Mouse (Mus musculus) C2C12 (cell line): ENCODE measurements around the gene Hadhb. TPM values are rescaled to one million over a fixed set of nuclear protein-coding genes. Genes with fewer than 3 reads are reported as not detected.

Source experiments
- H3K27me3 ChIP-seq: one replicate; pipeline ENCODE4 v1.6.1; 2011; ENCODE audit not compliant: control insufficient read depth, insufficient read depth, insufficient read length
- H3K36me3 ChIP-seq: one replicate; pipeline ENCODE4 v1.6.1; 2011; ENCODE audit not compliant: control insufficient read depth, insufficient read depth
- H3K4me3 ChIP-seq: one replicate; pipeline ENCODE4 v1.5.1; 2011; ENCODE audit warnings: mild to moderate bottlenecking, control low read depth; ENCODE audit not compliant: poor library complexity, insufficient read depth, severe bottlenecking
- H3K79me2 ChIP-seq: one replicate; pipeline ENCODE4 v1.6.1; 2011; ENCODE audit not compliant: control insufficient read depth, insufficient read depth
- H3K79me3 ChIP-seq: one replicate; pipeline ENCODE4 v1.6.1; 2011; ENCODE audit warnings: low read depth, control low read depth
- H3ac ChIP-seq: one replicate; pipeline ENCODE3; 2011; ENCODE audit warnings: low read depth; ENCODE audit not compliant: control insufficient read depth, insufficient read length
- CEBPB ChIP-seq: IDR thresholded peaks from one replicate; pipeline ENCODE4 v1.6.1; 2011; ENCODE audit warnings: low read depth, mild to moderate bottlenecking, control low read depth, moderate library complexity
- CTCF ChIP-seq: IDR thresholded peaks from one replicate; pipeline ENCODE4 v1.5.1; 2011; ENCODE audit not compliant: control insufficient read depth, insufficient read depth, insufficient read length
- FOSL1 ChIP-seq: IDR thresholded peaks from one replicate; pipeline ENCODE4 v1.8.0; 2011; ENCODE audit warnings: mild to moderate bottlenecking, low read length; ENCODE audit not compliant: poor library complexity, insufficient read depth, severe bottlenecking
- MAX ChIP-seq: IDR thresholded peaks from one replicate; pipeline ENCODE4 v1.6.1; 2011; ENCODE audit warnings: mild to moderate bottlenecking, control low read depth
- MYOD1 ChIP-seq: IDR thresholded peaks from one replicate; pipeline ENCODE4 v1.6.1; 2011; ENCODE audit warnings: low read depth; ENCODE audit not compliant: control insufficient read depth, insufficient read length
- MYOG ChIP-seq: IDR thresholded peaks from one replicate; pipeline ENCODE4 v1.6.1; 2011; ENCODE audit not compliant: control insufficient read depth, insufficient read length; ENCODE audit errors: extremely low read depth
- USF1 ChIP-seq: IDR thresholded peaks from one replicate; pipeline ENCODE4 v1.6.1; 2011; ENCODE audit warnings: low read depth, mild to moderate bottlenecking, control low read depth, moderate library complexity
- polyA plus RNA-seq: library from polyadenylated mRNA; unstranded; fragments of >200 nt; fragmentation: generic; extraction: Trizol; gene quantifications from one replicate; pipeline ENCODE4 v1.2.1, GENCODE M21; 2012; ENCODE audit warnings: missing spikeins

Hadhb gene
- polyA plus RNA-seq, 1 experiment: 43.2 TPM

GRCm38 (mm10) chr5:30113881-30114760 is 40.9 kb upstream of the Hadhb start:
- Histone ChIP-seq H3K36me3 (peaks cover 4% of the 10 kb centered on the region), H3K27me3 (peaks cover 8% of the 10 kb centered on the region), H3K79me3 (no peaks in the 10 kb centered on the region), H3K4me3 (no peak overlapping the region), H3ac (no peak overlapping the region), H3K79me2 (no peaks in the 10 kb centered on the region)
- TF ChIP-seq CTCF (peak; percentile 65), MYOD1 (no peak), FOSL1 (no peak), CEBPB (no peak)

- no peaks in the 10 kb centered on the region for H3K79me3 ChIP-seq
- no peaks in the 10 kb centered on the region for H3K79me2 ChIP-seq
- TF ChIP-seq USF1: no peak
- TF ChIP-seq CEBPB: no peak
- no peak for TF ChIP-seq FOSL1
- no peak for TF ChIP-seq MYOD1
- no peak for TF ChIP-seq MAX
- no peak for TF ChIP-seq MYOG
- H3K4me3 ChIP-seq: no peak overlapping the region
- no peak overlapping the region for H3ac ChIP-seq
- H3K27me3 ChIP-seq: peaks cover 5% of the 10 kb centered on the region
- H3K36me3 ChIP-seq: peaks cover 11% of the 10 kb centered on the region
Observed at GRCm38 (mm10) chr5:30114761-30115140, 40.3 kb upstream of the Hadhb start.

GRCm38 (mm10) chr5:30115718-30116117 is 39.3 kb upstream of the Hadhb start:
- TF ChIP-seq FOSL1 (no peak), CTCF (no peak), CEBPB (no peak), USF1 (no peak), MYOG (no peak), MAX (no peak), MYOD1 (no peak)
- Histone ChIP-seq H3K79me3 (no peaks in the 10 kb centered on the region), H3K4me3 (no peak overlapping the region), H3K36me3 (peaks cover 15% of the 10 kb centered on the region), H3ac (no peak overlapping the region), H3K27me3 (peaks cover 5% of the 10 kb centered on the region), H3K79me2 (no peaks in the 10 kb centered on the region)

- Histone ChIP-seq H3K4me3 (no peak overlapping the region), H3K79me2 (no peaks in the 10 kb centered on the region), H3ac (no peak overlapping the region), H3K36me3 (peaks cover 27% of the 10 kb centered on the region), H3K27me3 (peaks cover 5% of the 10 kb centered on the region), H3K79me3 (no peaks in the 10 kb centered on the region)
- TF ChIP-seq MAX: no peak
- no peak for TF ChIP-seq FOSL1
- no peak for TF ChIP-seq MYOD1
- TF ChIP-seq CTCF: no peak
- no peak for TF ChIP-seq MYOG
- TF ChIP-seq USF1: no peak
- TF ChIP-seq CEBPB: no peak
Observed at GRCm38 (mm10) chr5:30118018-30118417, 37.0 kb upstream of the Hadhb start.

- no peak for TF ChIP-seq FOSL1
- no peak for TF ChIP-seq CTCF
- TF ChIP-seq MYOD1: no peak
- no peak for TF ChIP-seq USF1
- no peak for TF ChIP-seq MAX
- Histone ChIP-seq H3K79me2 (no peaks in the 10 kb centered on the region), H3K27me3 (peaks cover 2% of the 10 kb centered on the region), H3K4me3 (no peak overlapping the region), H3K79me3 (no peaks in the 10 kb centered on the region), H3K36me3 (peaks cover 38% of the 10 kb centered on the region), H3ac (no peak overlapping the region)
Observed at GRCm38 (mm10) chr5:30119163-30119562, 35.9 kb upstream of the Hadhb start.

- H3K4me3 ChIP-seq: no peak overlapping the region
- H3K27me3 ChIP-seq: no peaks in the 10 kb centered on the region
- H3ac ChIP-seq: no peak overlapping the region
- no peaks in the 10 kb centered on the region for H3K79me2 ChIP-seq
- peaks cover 47% of the 10 kb centered on the region for H3K36me3 ChIP-seq
- H3K79me3 ChIP-seq: no peaks in the 10 kb centered on the region
- TF ChIP-seq MYOG (no peak), MYOD1 (no peak), CEBPB (no peak), CTCF (no peak), USF1 (no peak), FOSL1 (no peak), MAX (no peak)
Observed at GRCm38 (mm10) chr5:30120106-30120505, 34.9 kb upstream of the Hadhb start.
